Mouse (Mus musculus): ENCODE measurements around the gene Tmem43.

DNA sequence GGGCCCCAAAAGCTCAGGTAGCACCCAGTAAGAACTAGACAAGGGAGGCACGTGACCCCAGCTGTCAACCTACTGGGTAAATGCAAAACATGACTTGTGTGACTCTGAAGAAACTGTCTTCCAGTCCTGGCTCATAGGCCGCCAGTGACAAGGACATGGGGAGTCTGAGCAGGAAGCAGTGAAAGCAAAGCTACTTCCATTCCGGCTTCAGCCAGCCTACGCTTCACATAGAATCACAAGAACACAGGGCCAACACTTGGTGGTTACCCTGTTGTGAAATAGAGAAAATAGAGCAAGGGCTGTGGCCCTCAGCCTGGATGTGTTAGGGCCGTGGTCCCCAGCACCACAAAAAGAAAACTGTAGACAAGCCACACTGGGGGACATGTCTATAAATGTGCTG is 49.3 kb downstream of the Tmem43 start:
- TF ChIP-seq CTCF (conservative IDR thresholded peaks at IDR 0.05; ENCODE audit: low read length) (no peak), NANOG (IDR thresholded peaks at IDR 0.05; ENCODE audit: borderline replicate concordance, low read length) (no peak), POU5F1 (IDR thresholded peaks at IDR 0.05; ENCODE audit: borderline replicate concordance, low read length) (no peak)
